Mouse (Mus musculus) urinary bladder, adult 2 months (tissue): Measurements from ENCODE around the gene Ank3. TPM values are rescaled to one million over a fixed set of nuclear protein-coding genes. Genes with fewer than 3 reads are reported as not detected.
A peak's percentile ranks its signal among the peaks of the same experiment; 100 is the strongest.
"Not testable (repeated sequence)": the region's sequence is repeated elsewhere in the genome, so short reads cannot be mapped to it uniquely, and the experiment has no call there.

Source experiments
- DNase-seq: peaks from one replicate; pipeline ENCODE4 v3.0.0; 2022; ENCODE audit warnings: low spot score
- polyA plus RNA-seq: library from polyadenylated mRNA; depleted of rRNA; stranded (reverse); fragments of >200 nt; gene quantifications from 2 replicates; pipeline ENCODE4 v1.2.3, GENCODE M21; 2012; rRNA removed

The Ank3 gene
- 27.3 and 40.3 TPM in 2 replicates for polyA plus RNA-seq

GRCm38 (mm10) chr10:69398763-69399590 is at the start of gene Ank3:
Gene Ank3 (plus strand): TSS chr10:69398773.
- DNase-seq: peak; percentile 46

GRCm38 (mm10) chr10:69351071-69351841 is 47.3 kb upstream of the Ank3 start:
- DNase-seq: no peak

- no peak for DNase-seq
Observed at GRCm38 (mm10) chr10:69351842-69352211, 46.7 kb upstream of the Ank3 start.

- peak; percentile 90 for DNase-seq
Observed at GRCm38 (mm10) chr10:69352212-69353085, 46.1 kb upstream of the Ank3 start, which contains the start of gene Cdk1. Gene Cdk1 (minus strand): TSS chr10:69352938.

GRCm38 (mm10) chr10:69353086-69353479 is 45.5 kb upstream of the Ank3 start:
- not testable (repeated sequence) for DNase-seq

GRCm38 (mm10) chr10:69359666-69360065 is 38.9 kb upstream of the Ank3 start:
- no peak for DNase-seq

- no peak for DNase-seq
Observed at GRCm38 (mm10) chr10:69366208-69366607, 32.4 kb upstream of the Ank3 start.

GRCm38 (mm10) chr10:69366877-69367387 is 31.6 kb upstream of the Ank3 start:
- DNase-seq: no peak

GRCm38 (mm10) chr10:69369321-69369720 is 29.3 kb upstream of the Ank3 start:
- no peak for DNase-seq

- peak; percentile 30 for DNase-seq
Observed at GRCm38 (mm10) chr10:69371441-69371840, 27.1 kb upstream of the Ank3 start.

GRCm38 (mm10) chr10:69372061-69372460 is 26.5 kb upstream of the Ank3 start:
- DNase-seq: no peak

GRCm38 (mm10) chr10:69373796-69374550 is 24.6 kb upstream of the Ank3 start:
- no peak for DNase-seq

GRCm38 (mm10) chr10:69375154-69375553 is 23.4 kb upstream of the Ank3 start:
- no peak for DNase-seq

- DNase-seq: no peak
Observed at GRCm38 (mm10) chr10:69383186-69383585, 15.4 kb upstream of the Ank3 start.

- no peak for DNase-seq
Observed at GRCm38 (mm10) chr10:69384640-69385039, 13.9 kb upstream of the Ank3 start.

GRCm38 (mm10) chr10:69385136-69385535 is 13.4 kb upstream of the Ank3 start:
- DNase-seq: no peak

- no peak for DNase-seq
Observed at GRCm38 (mm10) chr10:69386767-69387166, 11.8 kb upstream of the Ank3 start.

GRCm38 (mm10) chr10:69389511-69389910 is 9.1 kb upstream of the Ank3 start:
- no peak for DNase-seq

GRCm38 (mm10) chr10:69398197-69398762 is 293 bp upstream of the Ank3 start:
- no peak for DNase-seq

GRCm38 (mm10) chr10:69399814-69400385 is 1.3 kb downstream of the Ank3 start:
- no peak for DNase-seq
